Mouse (Mus musculus) left cerebral cortex, postnatal 4 days (tissue): ENCODE measurements around the gene P4ha1. TPM values are rescaled to one million over a fixed set of nuclear protein-coding genes. Genes with fewer than 3 reads are reported as not detected.
"Not testable (repeated sequence)": the region's sequence is repeated elsewhere in the genome, so short reads cannot be mapped to it uniquely, and the experiment has no call there.

Experiments used
- DNase-seq: peaks from one replicate; pipeline ENCODE4 v3.0.0-alpha.2; 2022
- intact Hi-C: fragments of 180-260 bp; cut with DNase I; formaldehyde crosslinking; loops from one replicate; pipeline ENCODE4 v1.15.1; 2025
- total RNA-seq, 2 experiments: library from RNA; stranded (reverse); gene quantifications; 2 replicates each; pipeline ENCODE4 v1.2.3; 2021

Gene P4ha1
- total RNA-seq = 10 to 100 TPM; 21.1 to 21.8 TPM

DNA sequence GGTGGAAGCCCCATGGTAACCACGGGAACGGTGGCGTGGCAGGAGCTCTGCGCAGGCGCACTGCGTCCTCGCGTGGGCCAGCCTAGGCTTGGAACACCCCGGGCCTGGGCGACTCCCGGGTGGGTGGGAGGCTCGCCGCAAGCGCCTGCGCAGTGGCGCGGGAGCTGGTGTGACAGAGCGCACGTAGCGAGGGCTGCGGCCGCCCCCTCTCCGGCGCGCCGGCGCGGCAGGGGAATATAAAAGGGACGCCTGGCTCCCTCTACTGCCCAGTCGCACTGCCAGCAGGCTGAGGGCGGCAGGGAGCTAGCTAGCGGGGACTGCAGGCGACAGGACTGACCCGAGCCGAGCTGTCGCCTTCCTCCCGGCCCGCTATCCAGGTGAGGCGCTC lies at the start of gene P4ha1:
TSS of gene P4ha1 (plus strand) at position 197 of the 388 bp plus-strand sequence.
- DNase-seq = peak; percentile 100
- intact Hi-C loops = no loop called here

DNA sequence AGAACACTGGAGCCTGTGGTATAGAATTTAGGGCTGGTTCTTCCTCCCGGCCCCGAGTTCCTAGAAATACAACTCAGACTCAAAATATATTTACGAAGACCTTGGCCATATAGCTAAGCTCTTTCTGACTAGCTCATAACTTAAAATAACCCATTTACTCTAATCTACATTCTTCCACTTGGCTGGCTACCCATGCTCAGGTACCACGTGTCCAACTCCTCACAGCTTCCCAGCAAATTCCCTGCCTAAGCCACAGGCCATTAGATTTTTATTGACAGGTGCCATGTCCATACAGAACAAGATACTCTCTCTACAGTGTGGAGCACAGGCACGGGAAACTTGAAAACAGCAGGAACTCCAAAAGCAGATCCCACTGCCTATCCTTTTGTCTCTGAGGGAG lies 47.4 kb upstream of the P4ha1 start:
- intact Hi-C loops = no loop called here

DNA sequence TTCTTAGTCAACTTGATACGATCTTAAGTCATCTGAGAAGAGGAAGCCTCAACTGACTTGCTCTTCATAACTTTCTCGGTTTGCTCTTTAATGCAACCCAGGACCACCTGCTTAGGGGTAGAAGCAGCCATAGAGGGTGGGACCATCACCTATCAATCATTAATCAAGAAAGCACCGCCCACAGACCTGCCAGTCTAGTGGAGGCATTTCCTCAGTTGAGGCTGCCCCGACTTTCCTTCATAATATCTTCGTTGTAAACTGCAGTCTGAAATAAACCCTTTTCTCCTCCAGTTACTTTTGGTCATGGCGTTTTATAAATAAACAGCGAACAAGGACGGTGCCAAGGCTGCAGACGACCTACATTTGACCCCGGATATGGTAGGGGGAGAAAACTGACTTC lies 46.0 kb upstream of the P4ha1 start:
- intact Hi-C loops = no loop called here

More for the DNA sequence above, 47.4 kb upstream of the P4ha1 start:
- DNase-seq = no peak

DNA sequence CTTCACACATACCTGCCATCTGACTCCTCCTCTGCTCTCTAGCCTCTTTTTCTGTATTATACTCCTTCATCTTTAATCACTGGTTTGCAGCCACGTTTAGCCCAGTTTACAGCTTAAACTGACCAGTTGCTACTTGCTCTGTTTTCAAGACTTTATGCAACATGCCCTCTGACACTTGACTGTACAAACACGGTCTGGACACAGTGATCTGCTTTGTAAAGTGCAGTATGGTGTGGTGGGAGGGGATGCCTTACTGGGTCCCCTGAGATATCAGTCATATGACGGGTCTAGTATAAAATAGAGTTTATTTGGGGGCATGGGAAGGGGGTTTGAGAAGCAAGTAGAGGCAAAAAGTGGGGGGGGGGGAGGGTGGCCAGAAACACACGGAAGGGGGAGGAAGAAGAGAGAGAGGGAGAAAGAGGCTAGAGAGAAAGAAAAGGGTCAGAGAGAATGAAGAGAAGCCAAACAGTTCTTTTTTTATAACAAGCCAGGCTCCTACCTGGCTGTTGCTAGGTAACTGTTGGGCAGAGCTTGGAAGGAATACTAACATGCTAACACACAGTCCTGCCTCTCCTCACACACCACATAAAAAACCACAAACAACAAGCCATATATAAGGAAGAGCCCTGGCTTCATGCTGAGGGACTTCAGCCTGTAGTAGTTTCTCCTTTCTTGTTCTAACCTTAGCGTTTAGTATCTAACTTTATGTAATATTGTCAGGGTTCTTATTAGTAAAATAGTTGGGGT lies 45.2 kb upstream of the P4ha1 start:
- no peak for DNase-seq
- intact Hi-C loops = no loop called here

More for the DNA sequence above, 46.0 kb upstream of the P4ha1 start:
- no peak for DNase-seq

DNA sequence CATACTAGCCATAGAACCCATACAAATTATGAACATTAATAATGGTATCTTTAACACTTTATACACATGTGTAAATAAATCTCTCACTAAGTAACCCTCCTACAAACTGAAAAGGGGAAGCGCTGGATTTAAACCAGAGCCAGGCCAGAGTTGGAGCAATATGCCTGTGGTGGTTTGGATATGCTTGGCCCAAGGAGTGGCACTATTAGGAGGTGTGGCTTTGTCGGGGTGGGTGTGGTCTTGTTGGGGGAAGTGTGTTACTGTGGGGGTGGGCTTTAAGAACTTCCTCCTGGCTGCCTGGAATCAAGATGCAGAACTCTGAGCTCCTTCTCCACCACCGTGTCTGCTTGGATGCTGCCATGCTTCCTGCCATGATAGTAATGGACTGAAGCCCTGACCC lies 39.9 kb upstream of the P4ha1 start:
- intact Hi-C loops = loop anchor here (10.0 kb wide), 1 partner anchor 58 kb away; the partner anchor contains the start of genes Sept10 and Sowahc
- no peak for DNase-seq

DNA sequence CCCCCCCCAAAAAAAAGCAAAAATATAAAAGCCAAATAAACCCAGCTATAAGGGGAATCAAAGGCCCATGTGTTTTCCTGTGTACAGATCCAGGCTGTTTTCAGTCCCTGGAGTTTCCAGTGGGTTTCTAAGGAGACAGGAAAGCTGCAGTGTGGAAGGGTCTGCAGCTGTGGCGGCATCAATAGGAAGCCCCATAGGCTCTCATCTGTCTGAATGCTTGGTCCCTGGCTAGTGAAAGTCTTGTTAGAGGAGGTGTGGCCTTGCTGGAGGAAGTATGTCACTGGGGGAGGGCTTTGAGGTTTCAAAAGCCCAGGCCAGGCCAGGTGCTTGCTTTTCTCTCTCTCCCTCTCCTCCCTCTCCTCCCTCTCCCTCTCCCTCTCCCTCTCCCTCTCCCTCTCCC lies 39.3 kb upstream of the P4ha1 start:
- intact Hi-C loops = loop anchor here (10.0 kb wide), 1 partner anchor 59 kb away; the partner anchor contains the start of genes Sept10 and Sowahc
- DNase-seq = no peak

DNA sequence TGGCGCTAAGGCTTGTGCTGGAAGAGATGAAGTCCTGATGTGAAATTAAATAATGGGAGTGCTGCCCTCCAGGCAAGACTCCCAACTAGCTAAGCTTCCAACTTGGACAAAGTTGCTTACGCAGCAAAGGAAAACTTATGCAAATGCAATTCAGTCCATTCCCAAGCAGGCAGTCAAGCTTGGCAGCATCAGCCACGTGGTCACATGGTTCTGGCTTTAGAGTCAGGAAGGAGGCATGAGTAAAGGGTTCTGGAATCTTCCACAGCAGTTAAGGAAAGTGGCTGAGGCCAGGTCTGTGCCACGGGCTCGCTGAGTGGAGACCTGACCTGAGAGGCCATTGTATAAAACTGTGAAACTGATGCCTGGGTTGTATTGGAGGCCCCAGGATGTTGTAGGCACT lies 37.6 kb upstream of the P4ha1 start:
- intact Hi-C loops = loop anchor here (5.0 to 10.0 kb wide), 3 partner anchors 61 to 473 kb away; partner anchors contain the start of genes Sept10, Sh3rf3 and Sowahc
- no peak for DNase-seq

DNA sequence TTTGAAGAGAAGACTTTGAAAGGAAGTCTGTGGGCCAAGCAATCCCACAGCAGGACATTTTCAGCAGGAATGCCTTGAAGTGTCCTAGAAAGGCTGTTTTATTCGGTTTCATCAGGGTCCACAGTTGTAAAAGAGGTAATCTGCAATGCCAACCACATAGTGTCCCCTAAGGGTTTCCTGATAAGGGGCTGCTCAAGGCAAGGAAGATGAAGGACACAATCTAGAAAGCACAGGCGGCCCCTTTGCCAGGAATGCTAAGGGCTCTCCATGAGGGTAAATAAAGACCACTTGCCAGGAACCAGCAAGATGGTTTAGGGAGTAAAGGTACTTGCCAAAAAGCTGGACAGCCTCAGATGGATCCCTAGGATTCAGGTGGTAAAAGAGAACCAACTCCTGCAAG lies 35.8 kb upstream of the P4ha1 start:
- DNase-seq = no peak
- intact Hi-C loops = loop anchor here (5.0 to 10.0 kb wide), 3 partner anchors 62 to 475 kb away; partner anchors contain the start of genes Sept10, Sh3rf3 and Sowahc

DNA sequence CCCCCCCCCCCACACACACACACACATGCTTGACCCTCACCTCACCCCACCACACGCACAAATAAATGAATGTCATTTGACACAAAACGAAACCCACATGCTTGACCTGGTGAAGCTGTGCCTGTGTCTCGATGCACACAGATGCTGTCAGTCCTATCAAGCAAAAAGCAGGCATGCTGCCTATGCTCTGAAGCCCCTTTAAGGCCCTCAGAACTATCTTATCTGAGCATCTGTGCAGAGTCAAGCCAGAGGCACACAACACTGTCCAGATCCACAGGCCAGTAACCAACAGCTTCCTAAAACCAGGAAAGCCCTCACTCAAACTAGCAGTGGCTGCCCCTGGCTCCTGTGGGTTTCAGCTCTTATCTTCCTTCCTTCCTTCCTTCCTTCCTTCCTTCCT lies 35.4 kb upstream of the P4ha1 start:
- intact Hi-C loops = loop anchor here (5.0 to 10.0 kb wide), 3 partner anchors 63 to 475 kb away; partner anchors contain the start of genes Sept10, Sh3rf3 and Sowahc
- no peak for DNase-seq

DNA sequence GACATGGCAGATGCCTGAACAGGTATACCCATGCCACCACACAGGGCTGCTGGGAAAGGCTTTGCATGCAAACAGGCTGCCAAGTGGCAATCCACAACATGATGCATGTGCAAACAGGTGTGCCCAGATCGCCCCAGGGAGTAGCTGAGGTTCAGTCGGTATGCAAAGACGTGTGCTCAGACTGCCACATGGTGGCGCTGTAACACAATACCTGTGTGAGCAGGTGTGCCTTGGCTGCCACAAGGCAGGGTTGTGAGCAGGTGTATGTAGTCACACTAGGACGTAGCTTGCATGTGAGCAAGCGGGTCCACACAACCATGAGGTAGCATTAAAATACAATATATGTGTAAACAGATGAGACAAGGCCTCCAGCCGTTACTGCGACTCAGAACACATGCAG lies 34.0 kb upstream of the P4ha1 start:
- DNase-seq = no peak
- intact Hi-C loops = loop anchor here (5.0 to 10.0 kb wide), 3 partner anchors 64 to 477 kb away; partner anchors contain the start of genes Sept10, Sh3rf3 and Sowahc

DNA sequence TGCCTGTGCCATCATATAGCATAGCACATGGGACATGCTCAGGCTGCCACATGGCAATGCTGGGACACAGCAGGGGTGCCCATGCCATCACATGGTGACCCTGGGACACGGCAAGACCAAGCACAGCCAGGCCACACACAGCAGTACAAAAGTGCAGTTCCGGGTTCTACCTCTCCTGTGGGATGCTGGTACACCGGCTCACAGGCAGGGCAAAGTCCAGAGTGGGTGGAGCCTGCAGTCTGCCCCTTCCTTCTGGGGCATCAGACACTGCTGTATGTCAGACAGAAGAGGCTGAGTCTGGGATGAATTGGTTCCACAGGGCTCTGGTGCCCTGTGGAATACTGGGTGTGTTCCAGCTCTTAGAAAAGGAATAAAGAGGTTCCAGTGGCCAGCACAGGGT lies 31.6 kb upstream of the P4ha1 start:
- intact Hi-C loops = loop anchor here (10.0 kb wide), 1 partner anchor 187 kb away; no protein-coding TSS in a partner anchor
- DNase-seq = no peak

DNA sequence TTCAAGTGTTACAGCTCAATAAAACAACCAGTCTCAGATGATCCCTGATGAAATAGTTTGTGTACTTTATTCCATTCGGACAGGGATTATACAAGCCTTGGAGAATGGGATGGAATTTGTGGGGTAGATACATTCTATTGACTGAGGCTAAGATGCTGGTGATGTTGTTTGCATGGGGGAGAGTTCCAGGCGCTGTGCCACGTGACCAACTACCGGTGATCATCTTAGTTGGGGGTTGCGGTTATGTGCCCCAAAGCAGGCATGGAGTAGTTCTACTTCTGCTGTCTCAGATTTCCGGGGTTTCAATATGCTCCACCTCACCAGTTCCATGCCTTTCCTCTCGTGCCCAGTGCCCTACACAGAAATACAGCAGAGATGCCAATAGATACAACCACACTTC lies 31.0 kb upstream of the P4ha1 start:
- intact Hi-C loops = loop anchor here (2.0 to 10.0 kb wide), 2 partner anchors 125 to 187 kb away; no protein-coding TSS in a partner anchor
- no peak for DNase-seq

DNA sequence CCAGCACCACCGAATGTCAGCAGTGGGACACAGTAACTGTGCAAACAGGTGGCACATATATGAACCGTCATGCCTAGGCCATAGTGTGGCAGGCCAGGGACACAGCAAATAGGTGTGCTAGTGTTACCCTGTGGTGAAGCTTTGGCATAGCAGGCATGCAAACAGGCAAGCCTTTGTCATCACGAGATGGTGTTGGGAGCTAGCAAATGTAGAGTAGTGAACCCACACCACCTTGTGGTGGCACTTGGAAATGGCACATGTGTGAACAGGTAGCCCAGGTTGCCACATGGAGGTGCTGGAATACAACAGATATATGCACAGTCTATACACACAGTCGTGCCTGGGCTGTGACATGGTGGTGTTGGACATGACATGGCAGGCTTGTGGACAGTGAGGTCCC lies 30.5 kb upstream of the P4ha1 start:
- intact Hi-C loops = loop anchor here (2.0 to 10.0 kb wide), 2 partner anchors 126 to 188 kb away; no protein-coding TSS in a partner anchor
- DNase-seq = peak; percentile 74

DNA sequence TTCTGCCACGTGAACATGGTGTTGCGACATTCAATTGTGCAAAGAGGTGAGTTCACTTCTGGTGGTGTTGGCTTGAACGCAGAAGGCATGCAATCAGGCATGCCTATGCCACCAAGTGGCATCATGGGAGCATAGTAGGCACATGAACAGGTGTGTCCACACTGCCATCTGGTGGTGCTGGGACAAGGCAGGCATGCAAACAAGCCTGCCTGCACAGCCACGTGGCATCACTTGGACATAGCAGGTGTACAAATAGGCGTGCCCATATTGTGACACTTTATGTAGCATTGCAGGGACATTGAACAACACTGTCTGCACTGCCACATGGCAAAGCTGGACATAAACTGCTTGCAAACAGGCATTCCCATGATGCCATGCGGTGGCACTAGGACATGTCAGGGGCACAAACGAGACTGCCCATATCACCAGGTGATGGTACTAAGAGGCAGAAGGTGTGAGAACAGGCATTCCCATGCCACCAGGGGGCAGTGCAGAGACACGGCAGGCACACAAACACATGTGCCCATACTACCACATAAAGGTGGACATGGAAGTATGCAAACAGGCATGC lies 27.8 kb upstream of the P4ha1 start:
- intact Hi-C loops = loop anchor here (5.0 to 10.0 kb wide), 2 partner anchors 191 to 572 kb away; no protein-coding TSS in a partner anchor
- peak; percentile 72 for DNase-seq

DNA sequence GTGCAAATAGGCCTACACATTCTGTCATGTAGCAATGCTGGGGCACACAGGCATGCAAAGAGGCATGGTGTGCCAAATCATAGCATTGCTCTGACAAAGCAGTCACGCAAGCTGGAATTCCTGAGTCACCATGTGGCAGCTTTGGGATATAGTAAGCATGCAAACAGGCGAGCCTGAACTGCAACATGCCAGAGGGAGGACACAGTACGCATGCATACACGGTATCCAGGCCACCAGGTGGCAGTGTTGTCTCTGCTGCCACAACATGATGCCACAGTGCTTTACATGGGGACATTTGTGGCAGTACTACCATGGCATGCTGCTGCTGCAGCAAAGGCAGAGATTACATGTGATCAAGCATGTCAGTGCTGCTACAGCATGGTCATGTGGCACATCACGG lies 26.8 kb upstream of the P4ha1 start:
- DNase-seq = peak; percentile 78
- intact Hi-C loops = loop anchor here (5.0 to 10.0 kb wide), 2 partner anchors 191 to 571 kb away; no protein-coding TSS in a partner anchor

DNA sequence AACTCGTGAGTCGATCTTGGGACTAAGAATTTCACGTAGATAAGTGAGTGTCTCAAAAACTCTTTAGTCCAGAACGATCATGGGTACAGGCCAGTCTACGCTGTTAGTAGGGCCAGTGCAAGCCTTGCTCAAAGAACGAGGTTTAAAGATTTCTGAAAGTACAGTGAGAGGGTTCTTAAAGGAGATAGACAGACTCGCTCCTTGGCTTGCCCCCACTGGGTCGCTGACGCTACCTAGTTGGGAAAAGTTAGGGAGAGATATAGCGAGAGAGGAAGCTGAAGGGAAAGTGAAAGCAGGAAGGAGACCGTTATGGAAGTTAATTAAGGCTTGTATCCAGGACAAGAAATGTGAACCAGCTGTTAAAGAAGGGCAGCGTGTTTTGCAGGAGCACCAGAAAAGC lies 20.4 kb upstream of the P4ha1 start:
- intact Hi-C loops, DNase-seq: not testable (repeated sequence)

DNA sequence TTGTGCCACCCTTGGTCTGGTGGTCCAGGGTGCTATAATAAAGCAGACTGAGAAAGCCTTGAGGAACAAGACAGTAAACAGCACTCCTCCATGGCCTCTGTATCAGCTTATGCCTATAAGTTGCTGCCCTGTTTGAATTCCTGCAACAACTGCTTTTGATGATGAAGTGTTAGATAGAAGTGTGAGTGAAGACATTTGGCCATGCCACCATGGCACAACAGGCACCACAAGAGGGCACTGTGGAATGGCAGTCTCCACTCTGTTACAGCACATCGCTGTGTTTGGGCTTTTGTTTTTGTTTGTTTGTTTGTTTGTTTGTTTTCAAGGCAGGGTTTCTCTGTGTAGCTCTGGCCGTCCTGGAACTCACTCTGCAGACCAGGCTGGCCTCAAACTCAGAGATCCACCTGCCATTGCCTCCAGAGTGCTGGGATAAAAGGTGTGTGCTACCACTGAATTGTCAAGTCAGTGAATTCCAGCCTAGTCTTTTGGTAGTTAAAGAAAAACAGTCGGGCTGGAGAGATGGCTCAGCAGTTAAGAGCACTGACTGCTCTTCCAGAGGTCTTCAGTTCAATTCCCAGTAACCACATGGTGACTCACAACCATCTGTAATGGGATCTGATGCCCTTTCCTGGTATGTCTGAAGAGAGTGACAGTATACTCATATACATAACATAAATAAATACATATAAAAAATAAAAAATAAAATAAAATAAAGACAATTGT lies 13.9 kb upstream of the P4ha1 start:
- intact Hi-C loops = no loop called here
- DNase-seq = no peak

DNA sequence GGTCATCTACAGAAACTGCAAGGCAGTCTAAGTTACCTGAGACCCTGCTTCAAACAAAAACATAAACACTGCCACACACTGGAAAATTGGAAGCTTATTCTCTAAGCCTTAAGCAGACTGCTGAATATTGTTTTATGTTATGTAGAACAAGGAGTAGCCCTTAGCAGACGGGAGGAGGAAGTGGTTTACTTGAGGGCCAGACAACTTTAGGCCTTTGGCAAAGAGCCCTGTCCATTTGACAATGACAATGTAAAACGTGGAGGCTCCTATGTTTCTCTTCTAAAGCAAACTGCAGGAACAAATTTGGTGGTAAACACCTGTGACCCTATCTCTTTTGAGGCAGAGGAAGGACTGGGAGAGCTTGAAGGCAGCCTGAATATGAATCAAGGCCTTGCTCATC lies 13.0 kb upstream of the P4ha1 start:
- intact Hi-C loops = no loop called here

DNA sequence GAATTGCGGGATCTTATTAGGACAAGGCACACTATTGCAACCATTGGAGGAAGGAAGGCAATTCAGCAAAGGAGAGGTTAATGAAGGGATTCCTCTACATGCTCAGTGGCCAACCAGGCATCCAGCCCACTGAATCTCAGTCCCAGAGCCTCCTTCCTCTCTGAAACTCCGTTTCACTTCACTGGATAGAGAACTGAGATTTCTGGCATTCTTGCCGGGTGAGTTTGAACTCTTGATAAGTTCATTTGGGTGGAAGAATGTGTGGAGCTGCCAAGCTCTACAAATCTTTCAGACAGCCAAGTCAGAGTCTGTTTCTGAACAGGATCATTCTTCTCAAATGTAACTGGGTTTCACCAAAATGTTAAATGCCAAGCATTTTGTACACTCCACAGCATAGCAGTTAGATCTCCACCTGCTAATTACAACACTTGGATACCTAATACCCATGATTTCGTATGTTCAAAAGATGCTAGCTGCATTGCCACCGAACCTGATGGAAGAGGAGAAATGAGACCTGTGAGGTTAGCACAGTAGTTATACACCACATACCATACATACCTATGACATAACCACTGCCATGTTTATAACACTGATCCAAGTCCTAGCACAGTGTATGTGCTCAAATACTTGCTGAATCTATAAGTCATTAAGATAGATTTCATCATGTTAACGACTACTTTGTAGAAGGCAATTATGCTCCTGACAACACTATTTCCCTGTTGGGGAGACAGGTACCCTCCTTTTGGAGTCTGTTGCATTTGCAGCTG lies 12.2 kb upstream of the P4ha1 start:
- intact Hi-C loops = no loop called here
- no peak for DNase-seq

More for the DNA sequence above, 13.0 kb upstream of the P4ha1 start:
- no peak for DNase-seq

DNA sequence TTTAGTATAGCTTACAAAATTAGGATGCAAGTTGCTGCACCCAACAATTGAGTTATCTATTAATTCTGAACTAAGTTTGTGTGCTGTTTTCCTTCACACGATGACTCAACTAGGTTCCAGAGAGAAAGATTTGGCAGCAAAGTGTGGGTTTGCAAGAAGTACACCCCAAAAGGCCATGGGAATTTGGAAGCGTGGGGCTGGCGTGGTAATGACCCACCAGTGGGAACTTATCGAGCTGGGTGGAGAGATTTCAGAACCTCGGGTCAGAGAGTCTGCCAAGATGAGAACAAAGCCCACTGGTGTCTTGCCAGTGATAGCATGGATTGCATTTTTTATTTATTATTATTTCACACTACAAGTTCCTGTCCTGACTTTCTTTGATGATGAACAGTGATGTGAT lies 11.2 kb upstream of the P4ha1 start:
- DNase-seq = no peak
- intact Hi-C loops = no loop called here
